Mouse (Mus musculus) kidney, adult 8-10 months (tissue): ENCODE data around the gene Golga2.

ENCODE experiments used
- DNase-seq, 2 experiments: peaks; one replicate each; pipeline ENCODE4 v3.0.0; 2022

The Golga2 gene

GRCm38 (mm10) chr2:32344598-32345321 is 57.6 kb downstream of the Golga2 start:
- no peak for DNase-seq

DNA sequence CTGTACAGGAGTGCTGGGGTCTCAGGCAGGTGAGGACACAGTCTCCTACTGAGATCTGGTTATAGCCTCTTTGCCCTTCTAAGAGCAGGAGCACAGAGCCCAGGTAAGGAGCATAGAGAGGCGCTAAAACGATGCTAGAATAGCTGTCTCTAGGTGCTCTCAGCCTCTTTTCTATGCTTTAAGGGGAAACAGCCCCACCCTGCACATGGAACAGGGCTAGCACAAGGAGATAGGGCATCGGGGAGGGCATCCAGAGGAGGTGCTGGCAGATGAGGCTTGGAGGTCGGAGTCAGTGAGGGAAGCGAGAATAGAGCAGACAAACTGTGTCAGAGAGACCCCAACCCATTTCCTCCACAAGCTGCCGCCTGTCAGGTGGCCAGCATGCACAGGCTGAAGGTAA is 59.8 kb downstream of the Golga2 start:
- no peak for DNase-seq

GRCm38 (mm10) chr2:32348311-32348710 is 61.1 kb downstream of the Golga2 start:
- no peak for DNase-seq

DNA sequence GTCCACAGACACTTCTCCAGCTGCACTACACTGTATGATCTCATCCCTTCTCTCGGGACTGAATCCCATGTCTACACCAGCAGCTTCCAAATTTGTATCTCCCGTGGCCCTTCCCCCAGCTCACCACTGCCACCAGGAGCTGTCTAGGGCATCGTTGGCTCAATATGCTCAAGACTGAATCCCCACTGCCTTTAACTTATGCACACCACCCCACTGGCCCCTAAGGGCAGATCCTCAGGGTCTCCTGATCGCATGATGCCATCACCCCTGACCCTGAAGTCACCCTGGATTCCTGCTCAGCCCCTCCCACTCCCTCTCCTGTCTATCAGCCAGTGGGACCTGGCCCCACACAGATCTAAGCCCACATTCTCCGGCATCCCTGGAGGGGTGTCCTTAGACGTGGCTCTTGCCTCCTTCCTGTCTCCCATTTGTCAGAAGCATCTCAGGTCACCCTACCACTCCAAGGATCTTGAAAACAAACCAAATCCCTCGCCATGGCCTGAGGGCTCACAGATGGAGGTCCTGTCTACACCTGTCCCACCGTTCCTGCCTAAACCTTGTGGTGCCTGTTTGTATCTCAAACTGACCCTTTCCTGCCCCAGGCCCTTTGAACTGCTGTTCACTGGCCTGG is 62.6 kb downstream of the Golga2 start:
- DNase-seq: no peak

GRCm38 (mm10) chr2:32350471-32351051 is 63.4 kb downstream of the Golga2 start:
- DNase-seq: no peak

- no peak for DNase-seq
Observed at GRCm38 (mm10) chr2:32351471-32351961, 64.3 kb downstream of the Golga2 start.

- DNase-seq: no peak
Observed at GRCm38 (mm10) chr2:32352151-32353006, 65.2 kb downstream of the Golga2 start, which contains the start of gene Ciz1. Gene Ciz1, plus strand, starts transcription at chr2:32352327.

DNA sequence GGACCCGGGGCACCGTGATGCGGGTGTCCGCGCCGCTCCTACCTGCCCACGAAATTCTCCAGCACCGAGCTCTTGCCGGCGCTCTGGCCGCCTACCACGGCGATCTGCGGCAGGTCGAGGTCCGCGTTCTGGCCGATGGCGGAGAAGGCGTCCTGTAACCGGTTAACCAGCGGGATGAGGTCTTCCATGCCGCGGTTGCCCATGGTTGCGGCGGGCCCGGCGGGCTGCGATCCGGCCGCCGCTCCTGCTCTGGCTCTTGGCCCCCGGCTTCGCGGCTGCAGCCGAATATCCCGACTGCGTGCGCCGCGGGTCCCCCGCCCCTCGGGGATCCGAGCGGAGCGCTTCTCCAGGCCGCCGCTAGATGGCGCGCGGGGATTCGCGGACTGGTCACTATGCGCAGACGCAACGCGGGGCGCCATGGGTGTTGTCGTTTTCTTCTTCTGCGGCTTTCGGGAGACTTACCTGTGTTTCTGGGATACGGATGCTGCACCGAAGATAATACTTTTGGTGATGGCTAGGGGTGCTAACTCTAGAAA is 65.9 kb downstream of the Golga2 start, which contains the start of gene Dnm1:
TSS of gene Dnm1 (minus strand) at position 332 of the 536 bp plus-strand sequence.
- DNase-seq: peak; percentile 74 to 85

DNA sequence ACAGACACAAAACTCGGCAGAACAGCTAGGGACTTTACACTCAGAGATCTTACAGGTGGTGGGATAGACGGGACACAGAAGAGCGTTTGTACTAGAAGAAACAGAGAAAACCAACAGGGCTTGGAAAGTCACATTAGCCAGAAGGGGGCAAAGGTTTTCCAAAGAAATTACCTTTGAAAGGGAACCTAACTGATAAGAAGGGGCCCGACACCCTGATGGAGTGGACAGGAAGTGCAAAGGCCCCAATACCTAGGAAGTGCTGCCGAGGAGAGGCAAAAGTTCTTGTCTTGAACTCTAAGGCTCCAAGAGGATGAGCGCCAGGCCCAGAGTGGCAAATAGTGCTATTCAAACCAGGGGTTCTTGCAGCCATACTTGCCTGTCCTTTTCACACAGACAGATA is 66.7 kb downstream of the Golga2 start:
- no peak for DNase-seq

GRCm38 (mm10) chr2:32354336-32354895 is 67.2 kb downstream of the Golga2 start:
- DNase-seq: no peak

GRCm38 (mm10) chr2:32356216-32356615 is 69.0 kb downstream of the Golga2 start:
- DNase-seq: no peak
